Mouse (Mus musculus) forebrain, embryonic 12.5 days (tissue): ENCODE measurements around the gene Gm17949. TPM values are rescaled to one million over a fixed set of nuclear protein-coding genes. Genes with fewer than 3 reads are reported as not detected.

Experiments
- ATAC-seq: fragments of 200-750 bp; cut with Nextera tagmentation; 2 replicates; pipeline ENCODE4 v1.8.0; 2017; ENCODE audit warnings: moderate TSS enrichment; ENCODE audit not compliant: low FRiP score
- H3K27ac ChIP-seq: fragments of 300-500 bp; sonication (generic); 2 replicates; pipeline ENCODE4 v1.5.1; 2016; ENCODE audit warnings: mild to moderate bottlenecking
- H3K27me3 ChIP-seq: fragments of 300-500 bp; sonication (generic); 2 replicates; pipeline ENCODE4 v1.6.1; 2016; ENCODE audit warnings: mild to moderate bottlenecking
- H3K36me3 ChIP-seq: fragments of 300-500 bp; sonication (generic); replicated peaks from 2 replicates; pipeline ENCODE4 v1.6.1; 2016; ENCODE audit warnings: mild to moderate bottlenecking
- H3K4me1 ChIP-seq: fragments of 300-500 bp; sonication (generic); 2 replicates; pipeline ENCODE4 v1.6.1; 2016
- H3K4me2 ChIP-seq: fragments of 300-500 bp; sonication (generic); 2 replicates; pipeline ENCODE4 v1.6.1; 2016; ENCODE audit warnings: mild to moderate bottlenecking, moderate library complexity
- H3K4me3 ChIP-seq: fragments of 300-500 bp; sonication (generic); replicated peaks from 2 replicates; pipeline ENCODE4 v1.5.1; 2016; ENCODE audit warnings: mild to moderate bottlenecking
- H3K9ac ChIP-seq: fragments of 300-500 bp; sonication (generic); 2 replicates; pipeline ENCODE4 v1.6.1; 2016; ENCODE audit warnings: mild to moderate bottlenecking
- H3K9me3 ChIP-seq: fragments of 300-500 bp; sonication (generic); 2 replicates; pipeline ENCODE4 v1.6.1; 2016
- WGBS: fragments of 180-500 bp; shearing (Covaris S2); methylation state at CpG from one replicate; pipeline ENCODE4 v1.1.7; 2016; 5-methylcytosine and 5-hydroxymethylcytosine counted together
- polyA plus RNA-seq: library from polyadenylated mRNA; unstranded; fragments of >200 nt; fragmentation: Nextera tagmentation; extraction: Ambion mirVana; gene quantifications from 2 replicates; pipeline ENCODE4 v1.2.1, GENCODE M21; 2016

The Gm17949 gene
- polyA plus RNA-seq, 1 experiment from 2014 or later = 0.64 TPM

DNA sequence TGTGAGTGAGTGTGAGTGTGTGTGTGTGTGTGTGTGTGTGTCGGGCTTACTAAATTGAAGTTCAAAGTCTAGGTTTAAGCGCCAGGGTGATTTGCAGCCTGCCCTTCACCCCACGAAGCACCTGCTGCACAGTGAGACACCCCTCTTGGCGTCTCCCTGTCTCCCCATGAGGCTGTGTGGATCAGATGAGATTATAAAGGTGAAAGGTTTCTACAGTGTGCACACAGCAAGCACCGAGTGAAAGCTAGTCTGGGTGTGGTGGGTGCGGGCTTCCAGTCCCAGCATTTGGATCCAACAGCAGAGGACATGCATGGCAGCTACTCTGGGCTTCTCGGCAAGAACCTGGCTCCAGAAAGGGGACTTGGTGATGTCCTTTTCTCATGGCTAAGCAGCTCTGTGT lies 30.2 kb upstream of the Gm17949 start:
- ATAC-seq = no peak
- peaks cover 3% of the 10 kb centered on the region; the same call in 1 of the 2 replicates for H3K27me3 ChIP-seq
- H3K4me1 ChIP-seq = no peaks in the 10 kb centered on the region
- H3K27ac ChIP-seq = no peak overlapping the region
- H3K4me2 ChIP-seq = no peak overlapping the region
- no peaks in the 10 kb centered on the region for H3K9me3 ChIP-seq
- WGBS = 74% methylated on average over 7 of the region's 7 CpGs
- H3K9ac ChIP-seq = no peak overlapping the region
- H3K36me3 ChIP-seq = no peaks in the 10 kb centered on the region
- H3K4me3 ChIP-seq = no peak overlapping the region

DNA sequence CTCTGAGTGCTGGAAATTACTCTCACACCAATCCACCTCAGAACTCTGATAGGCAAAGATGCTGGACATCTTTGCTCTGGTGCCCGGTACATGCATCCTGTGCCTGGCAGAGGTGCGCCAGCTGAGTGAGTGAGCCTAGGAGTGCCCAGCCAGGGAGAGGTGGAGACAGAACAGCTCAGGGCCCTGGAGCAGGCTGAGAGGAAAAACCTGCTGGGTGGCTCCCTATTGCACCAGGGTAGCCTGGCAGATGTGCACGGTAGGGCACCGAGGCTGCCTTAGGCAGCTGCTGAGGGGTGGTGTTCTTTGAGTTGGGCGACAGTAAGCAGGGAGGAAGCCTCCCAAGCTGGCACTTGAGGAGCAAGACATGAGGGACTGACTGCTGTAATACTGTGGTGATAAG lies 29.3 kb upstream of the Gm17949 start, which contains the start of gene Acer1:
Gene Acer1, minus strand, starts transcription at position 114 of the 400 bp plus-strand sequence.
- H3K4me2 ChIP-seq = no peak within 1 kb of the TSS
- H3K4me3 ChIP-seq = no peak within 1 kb of the TSS
- whole genome bisulfite sequencing = 76% methylated on average over 5 of the region's 5 CpGs
- H3K4me1 ChIP-seq = no peaks in the 10 kb centered on the region
- peaks cover 3% of the 10 kb centered on the region; the same call in 1 of the 2 replicates for H3K27me3 ChIP-seq
- no peaks in the 10 kb centered on the region for H3K36me3 ChIP-seq
- H3K27ac ChIP-seq = no peak within 1 kb of the TSS
- H3K9me3 ChIP-seq = no peaks in the 10 kb centered on the region
- no peak within 1 kb of the TSS for H3K9ac ChIP-seq
- ATAC-seq = no peak

GRCm38 (mm10) chr17:56984886-56985285 lies 26.4 kb upstream of the Gm17949 start:
- Histone ChIP-seq H3K9me3 (no peaks in the 10 kb centered on the region), H3K36me3 (no peaks in the 10 kb centered on the region), H3K27me3 (peaks cover 3% of the 10 kb centered on the region; the same call in 1 of the 2 replicates), H3K4me1 (no peaks in the 10 kb centered on the region), H3K9ac (no peak overlapping the region), H3K4me3 (no peak overlapping the region), H3K4me2 (no peak overlapping the region), H3K27ac (no peak overlapping the region)
- no peak for ATAC-seq
- 88% methylated on average over 9 of the region's 9 CpGs for WGBS

DNA sequence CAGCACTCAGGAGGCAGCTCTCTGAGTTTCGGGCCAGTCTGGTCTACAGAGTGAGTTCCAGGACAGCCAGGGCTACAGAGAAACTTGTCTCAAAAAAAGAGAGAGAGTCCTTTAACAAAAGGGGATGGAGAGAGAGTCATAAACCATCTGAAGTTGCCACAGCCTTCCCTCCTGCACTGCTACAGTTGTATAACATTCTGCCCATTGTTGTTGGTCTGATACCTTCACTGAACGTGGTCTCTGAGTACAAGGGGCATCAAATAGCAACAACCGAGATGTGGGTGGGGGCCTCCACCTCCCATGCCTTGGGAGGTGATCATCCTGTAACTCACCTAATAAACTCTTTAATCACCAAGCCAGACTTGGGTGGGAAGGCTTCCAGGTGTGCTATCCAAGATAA lies 25.6 kb upstream of the Gm17949 start:
- H3K27me3 ChIP-seq = peaks cover 3% of the 10 kb centered on the region; the same call in 1 of the 2 replicates
- H3K36me3 ChIP-seq = no peaks in the 10 kb centered on the region
- no peak overlapping the region for H3K4me3 ChIP-seq
- WGBS = 74% methylated on average over 3 of the region's 3 CpGs
- H3K4me2 ChIP-seq = no peak overlapping the region
- H3K9ac ChIP-seq = no peak overlapping the region
- H3K4me1 ChIP-seq = peaks cover under 1% of the 10 kb centered on the region; the same call in 1 of the 2 replicates
- no peak overlapping the region for H3K27ac ChIP-seq
- no peaks in the 10 kb centered on the region for H3K9me3 ChIP-seq
- no peak for ATAC-seq

DNA sequence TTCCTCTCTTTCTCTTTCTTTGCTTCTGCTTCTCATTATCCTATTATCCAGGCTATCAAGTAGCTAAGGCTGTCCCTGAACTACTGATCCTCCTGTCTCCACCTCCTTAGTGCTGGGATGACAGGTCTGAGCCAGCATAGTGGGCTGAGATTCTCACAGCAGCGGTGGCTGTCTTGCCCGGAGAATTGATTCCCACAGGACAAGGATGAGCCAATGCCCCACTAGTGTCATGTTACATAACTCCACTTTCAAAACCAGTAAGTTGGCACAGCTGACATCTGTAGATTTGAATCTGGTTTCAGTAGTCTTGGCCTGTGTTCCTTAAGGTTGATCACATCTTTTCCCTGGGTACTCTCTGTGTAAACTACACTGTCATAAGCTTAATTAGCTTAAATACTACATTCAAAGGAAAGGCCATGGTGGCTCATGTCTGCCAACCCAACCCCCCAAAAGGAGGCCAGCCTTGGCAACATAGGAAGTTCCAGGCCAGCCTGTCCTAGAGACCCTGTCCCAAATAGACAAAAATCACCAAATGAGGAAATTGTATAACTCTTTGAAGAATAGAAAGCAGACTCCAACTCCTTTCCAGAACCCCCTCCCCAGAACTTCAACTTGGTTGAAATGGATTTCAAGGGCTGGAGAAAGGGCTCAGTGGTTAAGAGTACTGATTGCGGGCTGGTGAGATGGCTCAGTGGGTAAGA lies 25.0 kb upstream of the Gm17949 start:
- H3K27me3 ChIP-seq = peaks cover 3% of the 10 kb centered on the region; the same call in 1 of the 2 replicates
- 83% methylated on average over 3 of the region's 3 CpGs for WGBS
- H3K4me3 ChIP-seq = no peak overlapping the region
- H3K4me1 ChIP-seq = peaks cover 6% of the 10 kb centered on the region
- H3K9ac ChIP-seq = no peak overlapping the region
- H3K27ac ChIP-seq = no peak overlapping the region
- no peak overlapping the region for H3K4me2 ChIP-seq
- 0 out of 2 replicates have a peak, but pooled peaks cover 1% of the 10 kb centered on the region for H3K36me3 ChIP-seq
- no peak for ATAC-seq
- no peaks in the 10 kb centered on the region for H3K9me3 ChIP-seq

DNA sequence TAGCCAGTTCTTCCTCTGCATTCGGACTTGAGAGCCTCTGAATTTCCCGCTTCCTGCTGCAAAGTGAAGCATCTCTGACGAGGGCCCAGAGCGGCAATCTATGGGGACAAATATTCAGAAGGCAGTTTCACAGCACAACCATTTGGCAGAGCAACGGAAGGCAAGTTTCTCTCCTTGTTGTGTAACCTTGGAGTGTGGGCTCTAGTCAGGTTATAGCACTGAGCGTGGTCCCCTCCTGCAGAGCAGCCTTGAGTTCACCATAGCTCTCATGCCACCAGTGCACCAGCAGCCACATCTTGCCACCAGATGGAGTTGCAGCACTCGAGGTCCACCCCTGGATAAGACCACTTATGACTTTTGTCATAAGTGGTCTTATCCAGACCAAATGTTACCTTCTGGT lies 22.8 kb upstream of the Gm17949 start:
- Histone ChIP-seq H3K4me1 (peaks cover 14% of the 10 kb centered on the region), H3K9me3 (no peaks in the 10 kb centered on the region), H3K4me3 (no peak overlapping the region), H3K36me3 (peaks cover 15% of the 10 kb centered on the region), H3K9ac (no peak overlapping the region), H3K4me2 (no peak overlapping the region), H3K27me3 (no peaks in the 10 kb centered on the region), H3K27ac (no peak overlapping the region)
- ATAC-seq = no peak
- WGBS = 86% methylated on average over 7 of the region's 7 CpGs

- peak overlapping the region; percentile 62 for H3K4me3 ChIP-seq
- H3K4me2 ChIP-seq = peak overlapping the region; percentile 64
- no peak overlapping the region for H3K9ac ChIP-seq
- ATAC-seq = no peak
- 75% methylated on average over 7 of the region's 7 CpGs for WGBS
- no peak overlapping the region; the same call in 1 of the 2 replicates for H3K27ac ChIP-seq
- peaks cover 20% of the 10 kb centered on the region for H3K36me3 ChIP-seq
- no peaks in the 10 kb centered on the region for H3K9me3 ChIP-seq
- no peaks in the 10 kb centered on the region for H3K27me3 ChIP-seq
- peaks cover 14% of the 10 kb centered on the region for H3K4me1 ChIP-seq
Measured at GRCm38 (mm10) chr17:56988921-56989430, 22.3 kb upstream of the Gm17949 start.

GRCm38 (mm10) chr17:56989467-56990114 lies 21.7 kb upstream of the Gm17949 start:
- peak; percentile 92 for ATAC-seq
- H3K27ac ChIP-seq = peak overlapping the region; percentile 70
- H3K9me3 ChIP-seq = no peaks in the 10 kb centered on the region
- H3K36me3 ChIP-seq = peaks cover 27% of the 10 kb centered on the region
- 2% methylated on average over 25 of the region's 25 CpGs for WGBS
- H3K4me2 ChIP-seq = peak overlapping the region; percentile 64
- H3K27me3 ChIP-seq = no peaks in the 10 kb centered on the region
- peaks cover 14% of the 10 kb centered on the region for H3K4me1 ChIP-seq
- H3K9ac ChIP-seq = peak overlapping the region; percentile 69
- peak overlapping the region; percentile 62 for H3K4me3 ChIP-seq

DNA sequence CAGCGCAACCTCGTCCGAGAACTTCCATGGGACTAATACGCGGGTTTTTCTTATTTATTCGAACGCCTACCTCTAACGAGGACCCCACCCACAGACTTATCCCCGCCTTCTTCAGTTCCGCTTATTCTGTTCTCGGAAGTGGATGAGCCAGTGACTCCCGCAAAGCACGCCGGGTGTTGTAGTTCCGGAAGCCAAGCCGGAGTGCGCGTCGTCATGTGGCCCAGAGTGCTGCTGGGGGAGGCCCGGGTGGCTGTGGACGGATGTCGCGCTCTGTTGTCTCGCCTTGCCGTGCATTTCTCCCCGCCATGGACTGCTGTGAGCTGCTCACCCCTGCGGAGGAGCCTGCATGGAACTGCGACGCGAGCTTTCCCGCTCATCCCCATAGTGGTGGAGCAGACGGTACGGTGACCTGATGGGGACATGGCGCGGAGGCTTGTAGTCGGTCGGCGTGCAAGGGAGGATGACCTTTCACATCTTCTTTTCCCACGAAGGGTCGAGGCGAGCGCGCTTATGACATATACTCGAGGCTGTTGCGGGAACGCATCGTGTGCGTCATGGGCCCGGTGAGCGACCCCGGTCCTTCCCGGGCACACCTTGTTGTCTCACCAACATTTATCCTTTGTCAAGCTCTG lies 21.0 kb upstream of the Gm17949 start, which contains the start of gene Clpp:
Gene Clpp, plus strand, starts transcription at position 191 of the 632 bp plus-strand sequence.
- H3K4me1 ChIP-seq = peaks cover 14% of the 10 kb centered on the region
- under 1% methylated on average over 52 of the region's 52 CpGs for WGBS
- H3K27ac ChIP-seq = peak within 1 kb of the TSS; percentile 70
- peak; percentile 96 for ATAC-seq
- no peaks in the 10 kb centered on the region for H3K27me3 ChIP-seq
- no peaks in the 10 kb centered on the region for H3K9me3 ChIP-seq
- H3K36me3 ChIP-seq = peaks cover 32% of the 10 kb centered on the region
- peak within 1 kb of the TSS; percentile 62 for H3K4me3 ChIP-seq
- peak within 1 kb of the TSS; percentile 64 for H3K4me2 ChIP-seq
- H3K9ac ChIP-seq = peak within 1 kb of the TSS; percentile 69

- Histone ChIP-seq H3K9me3 (no peaks in the 10 kb centered on the region), H3K4me2 (peak overlapping the region; percentile 64), H3K4me3 (peak overlapping the region; percentile 62), H3K36me3 (peaks cover 39% of the 10 kb centered on the region), H3K4me1 (peaks cover 14% of the 10 kb centered on the region), H3K9ac (peak overlapping the region; percentile 69), H3K27me3 (no peaks in the 10 kb centered on the region), H3K27ac (no peak overlapping the region)
- WGBS = 72% methylated on average over 2 of the region's 2 CpGs
- ATAC-seq = no peak
Measured at GRCm38 (mm10) chr17:56990966-56991365, 20.3 kb upstream of the Gm17949 start.

- peaks cover 57% of the 10 kb centered on the region for H3K36me3 ChIP-seq
- whole genome bisulfite sequencing = 93% methylated on average over 8 of the region's 8 CpGs
- no peak for ATAC-seq
- no peak overlapping the region for H3K9ac ChIP-seq
- no peak overlapping the region for H3K4me2 ChIP-seq
- H3K27me3 ChIP-seq = no peaks in the 10 kb centered on the region
- H3K9me3 ChIP-seq = no peaks in the 10 kb centered on the region
- no peak overlapping the region for H3K27ac ChIP-seq
- H3K4me1 ChIP-seq = peaks cover 29% of the 10 kb centered on the region
- no peak overlapping the region for H3K4me3 ChIP-seq
Measured at GRCm38 (mm10) chr17:56995046-56995445, 16.2 kb upstream of the Gm17949 start.

DNA sequence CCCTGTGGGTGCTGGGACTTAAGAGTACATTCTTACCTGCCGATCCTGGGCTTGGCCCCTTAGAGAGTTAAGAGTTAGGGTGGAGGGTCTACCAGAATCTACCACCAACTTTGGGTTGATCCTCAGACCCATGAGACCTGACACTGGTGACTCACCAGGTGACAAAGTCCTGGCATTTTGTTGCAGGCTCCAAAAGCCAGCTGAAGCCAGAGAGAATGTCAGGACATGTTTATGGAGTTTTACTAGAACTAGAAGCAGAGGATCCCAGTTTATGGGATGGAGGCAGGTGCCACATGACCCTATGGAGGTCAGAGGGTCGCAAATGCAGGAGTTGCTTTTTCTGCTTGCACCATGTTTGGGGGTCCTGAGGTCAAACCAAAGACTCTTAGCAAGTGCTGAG lies 14.8 kb upstream of the Gm17949 start:
- ATAC-seq = no peak
- Histone ChIP-seq H3K36me3 (peaks cover 56% of the 10 kb centered on the region), H3K4me2 (peak overlapping the region; percentile 68), H3K27ac (no peak overlapping the region; the same call in 1 of the 2 replicates), H3K9ac (no peak overlapping the region), H3K4me1 (peaks cover 21% of the 10 kb centered on the region), H3K27me3 (no peaks in the 10 kb centered on the region), H3K9me3 (no peaks in the 10 kb centered on the region), H3K4me3 (no peak overlapping the region)
- 77% methylated on average over 2 of the region's 2 CpGs for WGBS
